Mouse (Mus musculus) neural tube, embryonic 15.5 days (tissue): ENCODE results near the gene Gm13276. TPM values are rescaled to one million over a fixed set of nuclear protein-coding genes. Genes with fewer than 3 reads are reported as not detected.
"Not testable (repeated sequence)": the region's sequence is repeated elsewhere in the genome, so short reads cannot be mapped to it uniquely, and the experiment has no call there.

Experiments
- ATAC-seq: fragments of 200-750 bp; cut with Nextera tagmentation; 2 replicates; pipeline ENCODE4 v1.8.0; 2017; ENCODE audit warnings: mild to moderate bottlenecking, moderate TSS enrichment, moderate library complexity; ENCODE audit not compliant: low FRiP score
- H3K27ac ChIP-seq: fragments of 300-500 bp; sonication (generic); replicated peaks from 2 replicates; pipeline ENCODE4 v1.5.1; 2015; ENCODE audit warnings: mild to moderate bottlenecking, inconsistent platforms
- H3K27me3 ChIP-seq: fragments of 300-500 bp; sonication (generic); replicated peaks from 2 replicates; pipeline ENCODE4 v1.6.1; 2015; ENCODE audit warnings: inconsistent platforms
- H3K36me3 ChIP-seq: fragments of 300-500 bp; sonication (generic); 2 replicates; pipeline ENCODE4 v1.6.1; 2015; ENCODE audit warnings: inconsistent platforms
- H3K4me1 ChIP-seq: fragments of 300-500 bp; sonication (generic); 2 replicates; pipeline ENCODE4 v1.6.1; 2015; ENCODE audit warnings: inconsistent platforms
- H3K4me2 ChIP-seq: fragments of 300-500 bp; sonication (generic); 2 replicates; pipeline ENCODE4 v1.6.1; 2015; ENCODE audit warnings: inconsistent platforms, mild to moderate bottlenecking, moderate library complexity
- H3K4me3 ChIP-seq: fragments of 300-500 bp; sonication (generic); replicated peaks from 2 replicates; pipeline ENCODE4 v1.5.1; 2015; ENCODE audit warnings: mild to moderate bottlenecking, inconsistent platforms
- H3K9ac ChIP-seq: fragments of 300-500 bp; sonication (generic); replicated peaks from 2 replicates; pipeline ENCODE4 v1.6.1; 2015; ENCODE audit warnings: mild to moderate bottlenecking, inconsistent platforms
- H3K9me3 ChIP-seq: fragments of 300-500 bp; sonication (generic); replicated peaks from 2 replicates; pipeline ENCODE4 v1.6.1; 2016; ENCODE audit warnings: inconsistent platforms
- WGBS: fragments of 180-500 bp; shearing (Covaris S2); methylation state at CpG from one replicate; pipeline ENCODE4 v1.1.7; 2015; ENCODE audit warnings: mixed read lengths; 5-methylcytosine and 5-hydroxymethylcytosine counted together
- polyA plus RNA-seq: library from polyadenylated mRNA; unstranded; fragments of >200 nt; fragmentation: Nextera tagmentation; extraction: Ambion mirVana; gene quantifications from 2 replicates; pipeline ENCODE4 v1.2.1, GENCODE M21; 2015

Gene Gm13276
- not detected in 2 replicates for polyA plus RNA-seq

GRCm38 (mm10) chr4:88785409-88785808 is at the start of gene Gm13276:
Gene Gm13276 (plus strand): TSS chr4:88785709.
- not testable (repeated sequence) for H3K9me3 ChIP-seq, H3K27ac ChIP-seq, H3K27me3 ChIP-seq, ATAC-seq, H3K36me3 ChIP-seq, H3K4me1 ChIP-seq, H3K4me3 ChIP-seq, H3K9ac ChIP-seq, H3K4me2 ChIP-seq
- no CpG with 5 or more reads among the region's 27 CpGs for WGBS

- 3% methylated on average over 2 of the region's 2 CpGs for WGBS
These were observed 47.0 kb upstream of the Gm13276 start for GRCm38 (mm10) chr4:88738480-88738879.

GRCm38 (mm10) chr4:88739036-88739435 is 46.5 kb upstream of the Gm13276 start:
- Histone ChIP-seq H3K4me2 (no peak overlapping the region), H3K36me3 (no peaks in the 10 kb centered on the region), H3K9ac (no peak overlapping the region), H3K4me3 (no peak overlapping the region), H3K27me3 (no peaks in the 10 kb centered on the region), H3K27ac (no peak overlapping the region), H3K4me1 (no peaks in the 10 kb centered on the region), H3K9me3 (no peaks in the 10 kb centered on the region)
- WGBS = 94% methylated on average over 6 of the region's 6 CpGs
- no peak for ATAC-seq

More at GRCm38 (mm10) chr4:88738480-88738879, 47.0 kb upstream of the Gm13276 start:
- Histone ChIP-seq H3K36me3 (no peaks in the 10 kb centered on the region), H3K4me3 (no peak overlapping the region), H3K9ac (no peak overlapping the region), H3K4me1 (no peaks in the 10 kb centered on the region), H3K4me2 (no peak overlapping the region), H3K9me3 (no peaks in the 10 kb centered on the region), H3K27ac (no peak overlapping the region), H3K27me3 (no peaks in the 10 kb centered on the region)
- ATAC-seq = no peak

- 92% methylated on average over 4 of the region's 4 CpGs for WGBS
- no peaks in the 10 kb centered on the region for H3K9me3 ChIP-seq
- H3K27me3 ChIP-seq = no peaks in the 10 kb centered on the region
- no peaks in the 10 kb centered on the region for H3K4me1 ChIP-seq
- H3K9ac ChIP-seq = no peak overlapping the region
- no peak overlapping the region for H3K4me3 ChIP-seq
- no peak overlapping the region for H3K4me2 ChIP-seq
- ATAC-seq = no peak
- no peaks in the 10 kb centered on the region for H3K36me3 ChIP-seq
- no peak overlapping the region for H3K27ac ChIP-seq
These were observed 44.1 kb upstream of the Gm13276 start for GRCm38 (mm10) chr4:88741426-88741825.

- H3K9ac ChIP-seq = no peak overlapping the region
- 79% methylated on average over 7 of the region's 7 CpGs for WGBS
- no peak overlapping the region for H3K27ac ChIP-seq
- no peaks in the 10 kb centered on the region for H3K9me3 ChIP-seq
- no peak for ATAC-seq
- no peak overlapping the region for H3K4me3 ChIP-seq
- no peaks in the 10 kb centered on the region for H3K36me3 ChIP-seq
- H3K4me2 ChIP-seq = no peak overlapping the region
- H3K27me3 ChIP-seq = no peaks in the 10 kb centered on the region
- H3K4me1 ChIP-seq = no peaks in the 10 kb centered on the region
These were observed 42.6 kb upstream of the Gm13276 start for GRCm38 (mm10) chr4:88742771-88743371.

GRCm38 (mm10) chr4:88744207-88744606 is 41.3 kb upstream of the Gm13276 start:
- Histone ChIP-seq H3K27ac (no peak overlapping the region), H3K9me3 (no peaks in the 10 kb centered on the region), H3K36me3 (no peaks in the 10 kb centered on the region), H3K27me3 (no peaks in the 10 kb centered on the region), H3K4me1 (no peaks in the 10 kb centered on the region), H3K4me2 (no peak overlapping the region), H3K9ac (no peak overlapping the region), H3K4me3 (no peak overlapping the region)
- 70% methylated on average over 3 of the region's 3 CpGs for WGBS
- ATAC-seq = no peak

- no peak overlapping the region for H3K27ac ChIP-seq
- no peaks in the 10 kb centered on the region for H3K36me3 ChIP-seq
- no peak overlapping the region for H3K4me2 ChIP-seq
- no peaks in the 10 kb centered on the region for H3K4me1 ChIP-seq
- WGBS = 69% methylated on average over 6 of the region's 6 CpGs
- H3K9me3 ChIP-seq = no peaks in the 10 kb centered on the region
- H3K9ac ChIP-seq = no peak overlapping the region
- ATAC-seq = no peak
- no peaks in the 10 kb centered on the region for H3K27me3 ChIP-seq
- no peak overlapping the region for H3K4me3 ChIP-seq
These were observed 35.6 kb upstream of the Gm13276 start for GRCm38 (mm10) chr4:88749926-88750325.

GRCm38 (mm10) chr4:88754818-88755340 is 30.6 kb upstream of the Gm13276 start, which contains the start of gene Gm13271:
Gene Gm13271 (plus strand): TSS chr4:88754868.
- not testable (repeated sequence) for H3K9me3 ChIP-seq, H3K4me1 ChIP-seq, H3K36me3 ChIP-seq, H3K4me3 ChIP-seq, H3K4me2 ChIP-seq, H3K9ac ChIP-seq, H3K27me3 ChIP-seq, ATAC-seq, H3K27ac ChIP-seq
- WGBS = 82% methylated on average over 15 of the region's 15 CpGs

- ATAC-seq, H3K9me3 ChIP-seq, H3K4me1 ChIP-seq, H3K36me3 ChIP-seq, H3K27me3 ChIP-seq: not testable (repeated sequence)
- Histone ChIP-seq H3K27ac (peak overlapping the region; percentile 74), H3K9ac (peak overlapping the region; percentile 33), H3K4me3 (peak overlapping the region; percentile 47), H3K4me2 (peak overlapping the region; percentile 68)
- WGBS = 12% methylated on average over 29 of the region's 31 CpGs
These were observed 28.7 kb upstream of the Gm13276 start for GRCm38 (mm10) chr4:88756581-88757513.

GRCm38 (mm10) chr4:88757628-88758031 is 27.9 kb upstream of the Gm13276 start:
- H3K27me3 ChIP-seq, H3K9me3 ChIP-seq, H3K4me1 ChIP-seq, H3K36me3 ChIP-seq: not testable (repeated sequence)
- Histone ChIP-seq H3K9ac (peak overlapping the region; percentile 33), H3K4me2 (peak overlapping the region; percentile 68), H3K4me3 (peak overlapping the region; percentile 47), H3K27ac (peak overlapping the region; percentile 74)
- WGBS = 2% methylated on average over 20 of the region's 21 CpGs
- ATAC-seq = peak; percentile 100

- ATAC-seq, H3K9ac ChIP-seq, H3K4me2 ChIP-seq, H3K4me1 ChIP-seq, H3K9me3 ChIP-seq, H3K27me3 ChIP-seq, H3K27ac ChIP-seq, H3K4me3 ChIP-seq, H3K36me3 ChIP-seq: not testable (repeated sequence)
- WGBS = 89% methylated on average over 9 of the region's 9 CpGs
These were observed 26.8 kb upstream of the Gm13276 start for GRCm38 (mm10) chr4:88758751-88759150.
